In the genomic region with DNA sequence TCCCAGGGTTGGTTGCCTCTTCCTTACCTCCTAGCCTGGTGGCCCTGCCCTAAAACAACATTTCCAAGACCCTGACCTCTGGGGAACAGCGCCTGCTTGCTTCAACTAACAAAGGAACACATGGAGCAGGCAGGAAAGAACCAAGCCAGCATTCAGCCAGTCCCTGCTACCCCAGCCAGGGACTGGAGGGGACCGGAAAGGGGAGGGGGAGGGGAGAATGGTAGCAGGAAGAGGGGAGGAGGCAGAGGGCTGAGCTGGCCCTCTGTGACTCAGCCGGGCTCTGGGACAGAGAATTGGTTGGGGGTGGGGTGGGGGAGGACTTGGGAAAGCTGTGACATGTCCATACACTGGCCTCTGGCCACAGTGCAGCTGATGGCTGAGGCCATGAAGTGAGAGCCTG, we compare ENCODE assay signal across 9 mouse cellular contexts. TPM values are rescaled to one million over a fixed set of nuclear protein-coding genes. Genes with fewer than 3 reads are reported as not detected.
DNase-seq lines count a peak whose midpoint lies in the region; ATAC-seq lines count a peak whose summit lies in the region.
"Had no signal": no experiment of that assay in that cellular context is flagged by ENCODE, and none has a peak within 500 bp of the region (broad histone marks: within the 10 kb centered on the region; RNA-seq: fewer than 3 reads in every experiment).

No protein-coding gene starts in this region.

- peaks cover 15% of the 10 kb centered on the region for H3K4me1 ChIP-seq in embryonic facial prominence, embryonic 12.5 days
- peaks cover 34% of the 10 kb centered on the region for H3K4me1 ChIP-seq in heart, embryonic 13.5 days
- peaks cover 49% of the 10 kb centered on the region for H3K4me1 ChIP-seq in kidney, embryonic 15.5 days
- H3K4me1 ChIP-seq in stomach, embryonic 15.5 days = peaks cover 29% of the 10 kb centered on the region; the same call in 1 of the 2 replicates

- no peaks in the 10 kb centered on the region for H3K9me3 ChIP-seq in embryonic facial prominence, embryonic 12.5 days
- no peaks in the 10 kb centered on the region for H3K9me3 ChIP-seq in heart, embryonic 13.5 days
- no peaks in the 10 kb centered on the region for H3K9me3 ChIP-seq in kidney, embryonic 15.5 days (replicated peaks)
- no peaks in the 10 kb centered on the region for H3K9me3 ChIP-seq in stomach, embryonic 15.5 days

- peak overlapping the region; percentile 78 for H3K27ac ChIP-seq in embryonic facial prominence, embryonic 12.5 days
- H3K27ac ChIP-seq in heart, embryonic 13.5 days (replicated peaks) = peak overlapping the region; percentile 86
- H3K27ac ChIP-seq in kidney, embryonic 15.5 days = peak overlapping the region; percentile 91
- peak overlapping the region; percentile 81 for H3K27ac ChIP-seq in stomach, embryonic 15.5 days

- peaks cover 29% of the 10 kb centered on the region for H3K36me3 ChIP-seq in embryonic facial prominence, embryonic 12.5 days
- peaks cover 20% of the 10 kb centered on the region for H3K36me3 ChIP-seq in heart, embryonic 13.5 days
- peaks cover 19% of the 10 kb centered on the region for H3K36me3 ChIP-seq in kidney, embryonic 15.5 days
- H3K36me3 ChIP-seq in stomach, embryonic 15.5 days = peaks cover 2% of the 10 kb centered on the region

- DNase-seq in 3T3-L1 (ENCODE audit: low read depth, low spot score) = peak; percentile 89
- peak; percentile 82 for DNase-seq in NIH3T3 (ENCODE audit: low read depth)
- peak; percentile 71 for DNase-seq in lung, postnatal 25 days (ENCODE audit: low spot score)
- no peak for DNase-seq in layer of hippocampus, adult 8-10 months (ENCODE audit: low spot score in 2 of 2)

- peak; percentile 83 for ATAC-seq in embryonic facial prominence, embryonic 12.5 days (ENCODE audit: insufficient number of reproducible peaks, insufficient read depth, low FRiP score, low TSS enrichment)
- peak; percentile 77 for ATAC-seq in heart, embryonic 13.5 days (ENCODE audit: extremely low read depth, insufficient number of reproducible peaks, low FRiP score, low TSS enrichment)
- ATAC-seq in kidney, embryonic 15.5 days (replicated peaks; ENCODE audit: low FRiP score) = peak; percentile 89
- ATAC-seq in stomach, embryonic 15.5 days (ENCODE audit: insufficient read depth, low FRiP score, low read depth) = peak; percentile 84

- no peak overlapping the region for H3K4me2 ChIP-seq in embryonic facial prominence, embryonic 12.5 days (replicated peaks)
- H3K4me2 ChIP-seq in heart, embryonic 13.5 days = no peak overlapping the region; the same call in 1 of the 2 replicates
- 0 out of 2 replicates have a peak overlapping the region, but pooled peaks have one; percentile 16 for H3K4me2 ChIP-seq in kidney, embryonic 15.5 days
- H3K4me2 ChIP-seq in stomach, embryonic 15.5 days = no peak overlapping the region

- WGBS in embryonic facial prominence, embryonic 12.5 days = 6% methylated on average over 3 of the region's 3 CpGs
- WGBS in heart, embryonic 13.5 days = 11% methylated on average over 3 of the region's 3 CpGs
- 5% methylated on average over 3 of the region's 3 CpGs for WGBS in kidney, embryonic 15.5 days
- WGBS in stomach, embryonic 15.5 days = 8% methylated on average over 3 of the region's 3 CpGs

- no peaks in the 10 kb centered on the region for H3K27me3 ChIP-seq in embryonic facial prominence, embryonic 12.5 days
- H3K27me3 ChIP-seq in heart, embryonic 13.5 days (replicated peaks) = no peaks in the 10 kb centered on the region
- no peaks in the 10 kb centered on the region for H3K27me3 ChIP-seq in kidney, embryonic 15.5 days
- H3K27me3 ChIP-seq in stomach, embryonic 15.5 days (replicated peaks) = no peaks in the 10 kb centered on the region

- H3K9ac ChIP-seq in embryonic facial prominence, embryonic 12.5 days = no peak overlapping the region
- H3K9ac ChIP-seq in heart, embryonic 13.5 days = peak overlapping the region; percentile 55; the same call in 1 of the 2 replicates
- 0 out of 2 replicates have a peak overlapping the region, but pooled peaks have one; percentile 1 for H3K9ac ChIP-seq in kidney, embryonic 15.5 days
- no peak overlapping the region for H3K9ac ChIP-seq in stomach, embryonic 15.5 days

- H3K4me3 ChIP-seq in embryonic facial prominence, embryonic 12.5 days = no peak overlapping the region
- H3K4me3 ChIP-seq in heart, embryonic 13.5 days = no peak overlapping the region
- no peak overlapping the region for H3K4me3 ChIP-seq in kidney, embryonic 15.5 days (replicated peaks)
- H3K4me3 ChIP-seq in stomach, embryonic 15.5 days (replicated peaks) = no peak overlapping the region

RNA-seq across cellular contexts. Expression of a gene that starts 12.3 kb away (rescaled TPM):
- 7.4 and 7.6 TPM in 2 replicates for polyA plus RNA-seq in embryonic facial prominence, embryonic 12.5 days (2016; fragmentation: Nextera tagmentation; extraction: Ambion mirVana)
- 1.5 and 2.0 TPM in 2 replicates for polyA plus RNA-seq in heart, embryonic 13.5 days (2015; fragmentation: Nextera tagmentation; extraction: Ambion mirVana)
- 3.9 and 4.2 TPM in 2 replicates for polyA plus RNA-seq in kidney, embryonic 15.5 days (2015; fragmentation: Nextera tagmentation; extraction: Ambion mirVana)
- polyA plus RNA-seq in stomach, embryonic 15.5 days (2015; fragmentation: Nextera tagmentation; extraction: Ambion mirVana) = 2.9 and 3.5 TPM in 2 replicates
- 100 to 1,000 TPM in 2 of 4 experiments, 10 to 100 TPM in 2; 92.3 to 109 (median 102) TPM for total RNA-seq in layer of hippocampus, adult 8-10 months (2022)

RNA-seq across cellular contexts. Expression of a gene that starts 20.1 kb away (rescaled TPM):
- 0.15 TPM in 1 of 2 replicates, not detected in the other for polyA plus RNA-seq in embryonic facial prominence, embryonic 12.5 days (2016; fragmentation: Nextera tagmentation; extraction: Ambion mirVana)
- polyA plus RNA-seq in heart, embryonic 13.5 days (2015; fragmentation: Nextera tagmentation; extraction: Ambion mirVana) = not detected in 2 replicates
- 0.32 TPM in 2 replicates for polyA plus RNA-seq in kidney, embryonic 15.5 days (2015; fragmentation: Nextera tagmentation; extraction: Ambion mirVana)
- 0.09 and 0.10 TPM in 2 replicates for polyA plus RNA-seq in stomach, embryonic 15.5 days (2015; fragmentation: Nextera tagmentation; extraction: Ambion mirVana)
- 1 to 10 TPM; 3.3 to 4.4 (median 3.7) TPM for total RNA-seq in layer of hippocampus, adult 8-10 months (2022)
- polyA plus RNA-seq: spleen, adult 2 months had no signal

RNA-seq across cellular contexts. Expression of a gene that starts 41.3 kb away (rescaled TPM):
- 307 and 317 TPM in 2 replicates for polyA plus RNA-seq in embryonic facial prominence, embryonic 12.5 days (2016; fragmentation: Nextera tagmentation; extraction: Ambion mirVana)
- polyA plus RNA-seq in heart, embryonic 13.5 days (2015; fragmentation: Nextera tagmentation; extraction: Ambion mirVana) = 196 and 200 TPM in 2 replicates
- 292 and 299 TPM in 2 replicates for polyA plus RNA-seq in kidney, embryonic 15.5 days (2015; fragmentation: Nextera tagmentation; extraction: Ambion mirVana)
- 257 and 262 TPM in 2 replicates for polyA plus RNA-seq in stomach, embryonic 15.5 days (2015; fragmentation: Nextera tagmentation; extraction: Ambion mirVana)
- 10 to 100 TPM; 50.2 to 60.7 (median 55.7) TPM for total RNA-seq in layer of hippocampus, adult 8-10 months (2022)

Comparison
In these comparisons a context has a peak if more than half of its experiments do, and no peak if none do; other contexts are left out.
1. DNase-seq: peak in 3T3-L1 (single experiment), NIH3T3 (single experiment) and lung, postnatal 25 days (single experiment); none in layer of hippocampus, adult 8-10 months (0 of 2).
2. H3K9ac ChIP-seq: peak in heart, embryonic 13.5 days (single experiment) and kidney, embryonic 15.5 days (single experiment); none in embryonic facial prominence, embryonic 12.5 days (single experiment) and stomach, embryonic 15.5 days (single experiment).
3. Peak in every context shown above with its lines, with median percentiles within 50 percentile points of each other: ATAC-seq and H3K27ac ChIP-seq.